Mouse (Mus musculus) spleen, adult 10 weeks (tissue): ENCODE measurements around the gene Zfp28. TPM values are rescaled to one million over a fixed set of nuclear protein-coding genes. Genes with fewer than 3 reads are reported as not detected.

ENCODE experiments used
- polyA plus RNA-seq: library from polyadenylated mRNA; stranded (reverse); fragments of 350-450 nt; fragmentation: Illumina TruSeq; extraction: RNeasy Lipid Tissue Mini Kit (QIAGEN cat#74804); gene quantifications from one replicate; pipeline ENCODE4 v1.2.3, GENCODE M21; 2015; ENCODE audit warnings: low replicate concordance; ENCODE audit not compliant: insufficient read depth

The Zfp28 gene
- 10.9 TPM for polyA plus RNA-seq

DNA sequence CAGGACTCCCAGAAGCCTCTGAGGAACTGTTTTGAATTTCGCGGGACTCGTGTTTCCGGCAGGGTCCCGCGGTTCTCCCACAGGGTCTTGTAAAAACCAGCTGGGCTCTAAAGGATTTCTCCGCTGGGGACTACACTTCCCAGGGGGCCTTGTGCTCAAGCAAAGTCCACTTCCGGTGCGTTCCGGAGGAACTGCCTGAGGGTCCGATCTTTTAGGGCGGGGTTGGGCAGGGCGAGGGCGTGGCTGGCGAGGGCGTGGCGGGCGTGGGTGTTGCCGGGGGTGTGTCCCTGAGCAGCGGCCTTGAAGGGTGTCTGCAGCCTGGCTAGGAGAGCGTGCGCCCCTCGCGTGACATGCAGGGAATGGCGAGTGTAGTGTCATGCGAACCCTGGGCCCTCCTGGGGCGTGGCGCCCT lies at the start of gene Zfp28:
TSS of gene Zfp28 (plus strand) at position 252 of the 412 bp plus-strand sequence.

DNA sequence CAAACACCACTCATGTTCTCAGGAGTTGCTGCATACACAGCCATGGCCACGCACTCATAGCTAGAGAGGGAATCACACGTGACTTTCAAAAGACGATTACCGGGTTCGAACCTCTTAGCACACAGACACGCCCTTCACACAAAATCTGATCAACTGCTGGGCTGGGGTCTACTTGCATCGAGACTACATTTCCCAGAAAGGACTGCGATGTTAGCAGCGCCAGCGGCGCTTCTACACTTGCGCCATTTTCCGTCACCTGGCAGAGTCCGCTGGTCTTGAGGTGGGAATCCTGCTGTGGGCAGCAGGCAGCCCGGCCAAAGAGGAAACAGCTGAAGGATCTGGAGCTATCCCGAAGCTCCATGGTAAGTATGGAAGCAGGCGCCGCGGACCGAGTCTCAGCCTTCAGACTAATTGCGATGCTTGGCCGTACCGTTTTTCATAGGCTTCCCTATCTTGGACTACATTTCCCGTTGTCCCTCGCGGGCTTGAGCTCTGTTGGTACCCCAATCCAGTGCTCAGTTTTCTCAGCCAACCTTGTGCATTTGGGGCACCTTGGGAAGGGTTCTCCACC lies 39.5 kb upstream of the Zfp28 start, which contains the start of gene Gm3854:
TSS of gene Gm3854 (plus strand) at position 259 of the 571 bp plus-strand sequence.

DNA sequence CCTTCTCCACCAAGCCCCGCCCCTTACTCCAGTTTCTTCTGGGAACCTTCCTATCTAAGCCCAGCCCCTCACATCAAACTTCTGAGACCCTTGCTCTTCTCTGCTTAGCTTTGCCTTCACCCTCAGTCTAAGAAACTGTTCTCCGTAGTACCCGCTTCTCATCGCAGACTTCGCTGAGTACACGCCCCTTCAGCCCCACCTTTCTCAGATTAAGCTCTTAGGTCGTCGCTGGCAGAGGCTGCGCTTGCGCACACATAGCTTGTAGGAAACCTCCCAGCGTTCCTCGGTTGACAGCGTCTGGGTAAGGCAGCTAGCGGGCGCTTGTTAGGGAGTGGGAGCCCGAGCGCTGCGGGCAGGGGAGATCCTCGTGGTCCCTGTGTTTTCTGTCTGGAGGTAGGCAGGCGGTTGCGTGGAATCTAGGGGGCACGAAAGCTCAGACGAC lies 20.0 kb upstream of the Zfp28 start, which contains the start of gene Zfp78:
TSS of gene Zfp78 (plus strand) at position 234 of the 442 bp plus-strand sequence.

DNA sequence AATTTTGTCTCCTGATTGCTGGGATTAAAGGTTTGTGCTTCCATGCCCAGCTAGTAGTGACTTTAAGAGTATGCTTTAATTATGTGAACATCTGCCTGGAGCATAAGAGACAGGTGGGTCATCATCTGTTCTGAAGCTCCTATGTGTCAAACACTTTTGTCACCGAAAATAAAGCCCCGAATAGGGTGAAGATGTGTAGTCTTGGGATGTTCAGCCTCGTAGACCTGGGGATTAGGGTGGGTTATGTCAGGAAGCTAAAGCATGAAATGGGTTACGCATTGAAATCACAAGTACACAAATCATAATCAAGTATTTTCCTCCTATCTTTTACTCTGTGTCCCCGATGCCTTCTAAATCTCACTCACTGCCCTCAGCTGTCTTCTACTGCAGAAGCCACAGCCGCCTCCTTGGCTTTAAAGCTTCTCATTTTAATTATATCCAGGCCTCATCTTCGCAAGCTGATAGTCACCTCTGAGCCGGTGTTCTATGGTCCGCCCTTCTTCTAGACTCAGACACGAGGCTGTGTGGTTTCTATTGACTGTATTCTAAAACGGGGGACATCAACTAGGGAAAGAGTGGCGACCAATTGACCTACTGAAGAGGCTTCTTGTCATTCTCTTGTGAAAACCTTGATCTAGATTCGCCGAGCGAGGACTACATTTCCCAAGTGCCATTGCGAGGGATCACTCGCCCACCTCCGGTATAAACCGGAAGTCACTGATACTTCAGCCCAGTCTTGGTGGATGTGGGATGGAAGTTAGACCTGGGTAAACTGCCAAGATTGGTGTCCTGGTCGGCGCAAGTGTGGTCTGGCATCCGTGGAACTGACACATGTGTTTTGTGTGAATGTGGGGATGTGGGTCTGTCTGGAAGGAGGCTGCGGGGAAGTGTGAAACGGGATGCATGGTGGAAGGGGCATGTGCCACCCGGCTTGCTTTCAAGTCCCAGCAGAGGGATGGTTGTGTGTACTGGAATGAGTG lies 15.2 kb downstream of the Zfp28 start, which contains the start of gene Smim17:
TSS of gene Smim17 (plus strand) at position 720 of the 980 bp plus-strand sequence.

DNA sequence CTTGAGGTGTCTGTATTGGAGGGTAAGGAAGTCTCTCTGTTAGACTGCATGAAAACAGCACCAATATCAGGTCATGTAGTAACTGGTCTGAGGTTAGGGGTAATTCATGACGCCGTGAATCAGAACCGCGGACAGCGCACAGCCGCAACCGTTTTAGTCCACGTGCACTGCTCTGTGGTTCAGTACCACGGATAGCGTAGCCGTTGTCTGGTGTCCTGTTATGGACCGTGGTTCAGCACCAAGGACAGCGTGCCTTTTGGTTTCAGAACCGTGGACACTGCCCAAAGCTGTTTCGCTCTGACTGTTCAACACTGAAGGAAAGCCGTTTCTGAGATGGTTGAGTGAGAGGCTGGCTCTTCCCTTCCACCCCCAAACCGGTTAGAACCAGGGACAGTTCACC lies 26.9 kb downstream of the Zfp28 start, which contains the start of gene Gm20715:
TSS of gene Gm20715 (plus strand) at position 235 of the 400 bp plus-strand sequence.

DNA sequence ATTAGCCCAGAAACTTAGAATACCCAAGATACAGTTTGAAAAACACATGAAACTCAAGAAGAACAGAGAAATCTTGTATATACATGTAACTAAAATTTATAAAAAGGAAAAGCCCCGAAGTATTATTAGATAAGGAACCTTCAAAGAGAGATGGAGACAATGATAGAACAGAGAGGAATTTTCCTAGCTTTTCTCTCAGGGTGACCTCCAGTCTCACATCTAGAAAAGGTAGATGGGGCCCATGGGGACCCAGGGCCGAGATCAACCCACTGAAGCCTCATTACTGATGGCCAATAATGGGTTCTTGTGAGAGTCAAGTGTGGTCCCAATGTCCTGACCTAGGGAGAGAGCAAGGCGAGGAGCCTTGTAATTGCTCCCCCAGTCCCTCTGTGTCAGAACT lies 55.3 kb downstream of the Zfp28 start, which contains the start of gene Olfr1344:
TSS of gene Olfr1344 (plus strand) at position 301 of the 400 bp plus-strand sequence.

Other genes starting within 250 kb of the Zfp28 start
- 19.4 TPM for gene Zfp787, start 227.3 kb upstream of the Zfp28 start, polyA plus RNA-seq
- 11.0 TPM for gene Zfp444, start 211.1 kb upstream of the Zfp28 start, polyA plus RNA-seq
- gene Galp, start 186.2 kb upstream of the Zfp28 start, polyA plus RNA-seq: not detected
- gene Zscan5b, start 161.0 kb upstream of the Zfp28 start, polyA plus RNA-seq: not detected
- not detected for gene Epp13, start 130.6 kb upstream of the Zfp28 start, polyA plus RNA-seq
- 6.6 TPM for gene Zfp667, start 96.7 kb upstream of the Zfp28 start, polyA plus RNA-seq
- 4.1 TPM for gene Zfp583, start 52.0 kb upstream of the Zfp28 start, polyA plus RNA-seq
- gene Gm3854, start 39.5 kb upstream of the Zfp28 start, polyA plus RNA-seq: 0.54 TPM
- 6.7 TPM for gene Zfp78, start 20.0 kb upstream of the Zfp28 start, polyA plus RNA-seq
- not detected for gene Smim17, start 15.4 kb downstream of the Zfp28 start, polyA plus RNA-seq
- not detected for gene Gm20715, start 27.0 kb downstream of the Zfp28 start, polyA plus RNA-seq
- not detected for gene Olfr1344, start 55.4 kb downstream of the Zfp28 start, polyA plus RNA-seq
- gene Olfr1336, start 72.9 kb downstream of the Zfp28 start, polyA plus RNA-seq: not detected
- not detected for gene Olfr1346, start 83.8 kb downstream of the Zfp28 start, polyA plus RNA-seq
- gene Olfr5, start 103.6 kb downstream of the Zfp28 start, polyA plus RNA-seq: not detected
- not detected for gene Olfr1347, start 116.5 kb downstream of the Zfp28 start, polyA plus RNA-seq
- not detected for gene Olfr1348, start 125.5 kb downstream of the Zfp28 start, polyA plus RNA-seq
- gene Olfr1349, start 139.7 kb downstream of the Zfp28 start, polyA plus RNA-seq: not detected
- gene Olfr1350, start 181.5 kb downstream of the Zfp28 start, polyA plus RNA-seq: not detected